Mouse (Mus musculus) cerebellum, adult (tissue): ENCODE results near the gene Dars2.
"Not testable (repeated sequence)": the region's sequence is repeated elsewhere in the genome, so short reads cannot be mapped to it uniquely, and the experiment has no call there.

Experiments
- ATAC-seq: cut with Nextera tagmentation; 2 replicates; pipeline ENCODE4 v1.9.2; 2017; ENCODE audit warnings: mild to moderate bottlenecking, moderate library complexity, mixed read lengths; ENCODE audit not compliant: insufficient number of reproducible peaks, low FRiP score, low TSS enrichment

The Dars2 gene

GRCm38 (mm10) chr1:161035786-161036404 is 34.6 kb downstream of the Dars2 start:
- 0 out of 2 replicates have a peak, but pooled peaks have one; percentile 6 for ATAC-seq

DNA sequence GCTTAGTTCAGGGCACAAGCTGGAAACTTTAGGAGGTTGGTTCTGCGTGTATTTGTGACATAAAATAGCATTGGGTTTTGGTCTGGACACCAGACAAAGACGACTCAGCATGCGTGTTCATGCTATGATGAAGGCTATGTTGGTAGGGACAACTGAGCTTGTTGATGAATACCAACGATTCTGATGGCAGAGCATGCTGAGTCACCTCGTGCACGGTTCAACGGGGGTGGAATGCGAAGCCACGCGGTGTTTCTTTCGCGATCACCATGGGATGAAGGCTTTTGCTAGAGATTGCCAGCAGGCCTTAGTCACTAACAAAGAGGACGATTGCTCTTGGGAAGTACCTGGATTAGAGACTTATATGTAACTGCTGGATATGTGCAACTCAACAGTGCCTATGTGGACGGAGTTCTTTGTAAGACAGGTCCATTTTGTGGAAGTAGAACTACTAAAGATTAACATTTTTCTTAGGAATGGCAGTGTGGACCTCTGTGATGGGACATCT is 35.1 kb downstream of the Dars2 start:
- peak; percentile 27; the same call in 1 of the 2 replicates for ATAC-seq

GRCm38 (mm10) chr1:161034435-161035280 is 35.8 kb downstream of the Dars2 start, which contains the start of gene Zbtb37:
TSS of gene Zbtb37 (minus strand) at chr1:161034849.
- peak; percentile 87 for ATAC-seq

DNA sequence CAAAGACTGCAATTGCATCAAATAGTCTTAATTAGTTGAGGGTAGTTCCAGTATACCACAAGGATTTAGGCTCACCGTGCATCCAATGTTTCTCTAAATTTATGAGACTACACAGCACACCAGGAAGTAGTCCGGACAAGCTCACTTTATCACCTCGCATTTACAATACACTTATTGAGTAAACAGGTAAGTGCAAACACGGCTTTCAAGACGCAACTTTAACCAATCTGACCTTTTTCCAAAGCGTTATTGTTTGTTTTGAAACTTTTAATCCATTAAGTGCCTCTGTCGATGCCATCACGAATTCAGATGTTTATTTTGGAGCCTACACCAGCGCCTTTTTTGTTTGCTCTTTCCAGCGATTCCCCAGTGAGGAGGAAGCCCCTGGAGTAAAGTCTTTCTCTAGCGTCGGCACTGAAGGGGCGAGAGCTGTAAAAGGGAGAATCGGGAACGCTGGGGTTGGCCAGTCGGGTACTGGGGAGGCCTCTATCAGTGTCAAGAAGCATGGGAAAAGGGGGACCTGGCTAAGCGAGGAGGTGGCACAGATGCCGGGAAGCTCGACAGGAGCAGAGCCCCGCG is 36.5 kb downstream of the Dars2 start:
- no peak; the same call in 1 of the 2 replicates for ATAC-seq

GRCm38 (mm10) chr1:161032345-161032744 is 38.1 kb downstream of the Dars2 start:
- ATAC-seq: no peak

DNA sequence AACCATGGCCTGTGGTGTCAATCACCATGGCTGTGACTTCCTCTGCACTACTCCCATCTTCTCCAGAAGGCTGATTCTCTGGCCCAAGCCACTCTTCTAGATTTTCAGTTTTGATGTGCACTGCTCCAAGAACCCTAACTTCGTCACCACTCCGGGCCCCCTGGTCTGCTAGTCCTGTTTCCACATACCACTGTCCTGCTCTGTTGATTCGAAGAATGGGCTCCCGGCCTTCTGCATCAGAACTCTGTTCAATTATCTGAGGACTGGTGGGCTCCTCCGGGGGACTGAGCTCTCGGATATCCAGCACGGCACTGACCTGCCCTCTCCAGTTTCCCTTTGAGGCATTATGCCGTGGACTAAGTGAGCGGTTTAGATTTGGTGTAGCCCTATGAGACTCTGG is 38.6 kb downstream of the Dars2 start:
- ATAC-seq: no peak

GRCm38 (mm10) chr1:161030058-161030457 is 40.4 kb downstream of the Dars2 start:
- ATAC-seq: no peak

DNA sequence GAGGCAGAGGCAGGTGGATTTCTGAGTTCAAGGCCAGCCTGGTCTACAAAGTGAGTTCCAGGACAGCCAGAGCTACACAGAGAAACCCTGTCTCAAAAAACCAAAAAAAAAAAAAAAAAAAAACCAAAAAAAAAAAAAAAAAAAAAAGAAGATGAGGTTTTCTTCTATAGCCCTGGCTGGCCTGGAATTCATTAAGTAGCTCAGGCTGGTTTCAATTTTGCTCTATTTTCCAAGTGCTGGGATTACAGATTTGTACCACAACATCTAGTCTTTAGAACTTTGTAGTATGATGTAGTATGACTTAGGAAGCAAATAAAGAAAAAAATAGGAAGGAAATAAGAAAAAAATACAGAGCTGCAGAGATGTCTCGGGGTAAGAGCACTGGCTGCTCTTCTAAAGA is 42.0 kb downstream of the Dars2 start:
- not testable (repeated sequence) for ATAC-seq

DNA sequence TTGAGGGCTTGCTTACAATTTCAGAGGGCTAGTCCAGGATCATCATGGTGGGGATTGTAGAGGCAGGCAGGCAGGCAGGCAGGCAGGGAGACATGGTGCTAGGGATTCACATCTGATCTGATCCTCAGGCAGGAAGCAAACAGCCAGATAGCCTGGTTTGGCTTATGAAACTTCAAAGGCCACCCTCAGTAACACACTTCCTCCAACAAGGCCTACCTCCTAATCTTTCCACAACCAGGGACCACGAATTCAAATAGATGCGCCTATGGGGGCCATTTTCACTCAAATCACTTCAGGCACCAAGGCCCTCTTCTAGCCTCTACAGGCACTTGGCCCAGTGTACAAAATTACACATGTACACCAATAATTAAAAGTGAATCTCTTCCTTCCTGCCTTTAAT is 43.3 kb downstream of the Dars2 start:
- no peak for ATAC-seq

DNA sequence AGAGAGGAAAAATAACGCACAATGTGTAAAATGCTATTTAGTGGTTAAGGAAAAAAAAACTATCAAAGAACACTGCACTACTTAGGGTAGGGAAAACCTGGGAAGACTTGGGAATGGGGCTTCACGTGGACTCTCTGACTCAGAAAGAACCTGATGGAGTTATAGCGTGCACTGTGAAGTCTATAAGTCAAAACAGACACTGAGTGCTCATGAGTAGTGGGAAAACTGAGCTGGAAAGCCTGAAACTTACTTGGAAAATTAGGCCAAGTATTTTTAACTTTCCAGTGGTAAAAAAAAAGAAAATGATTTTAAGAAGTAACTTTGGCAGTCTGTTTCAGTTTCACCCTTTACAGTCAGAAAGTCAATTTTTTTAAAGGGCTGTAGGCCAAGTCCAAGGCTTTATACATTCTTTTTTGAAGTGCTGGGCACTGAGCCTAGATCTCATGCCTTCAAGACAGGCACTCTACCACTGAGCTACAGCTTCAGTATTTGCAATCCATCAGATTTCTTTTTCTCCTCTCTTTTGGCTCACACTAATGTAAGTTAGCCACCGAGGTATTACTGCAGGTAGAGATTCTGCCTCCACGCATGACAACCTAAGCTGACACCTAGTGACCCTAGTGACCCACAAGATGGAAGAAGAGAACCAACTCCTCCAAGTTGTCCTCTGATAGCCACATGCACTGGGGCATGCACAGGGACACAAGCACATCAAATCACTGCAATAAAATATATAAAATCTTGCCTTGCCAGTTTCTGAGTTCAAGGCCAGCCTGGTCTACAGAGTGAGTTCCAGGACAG is 44.8 kb downstream of the Dars2 start:
- no peak for ATAC-seq

DNA sequence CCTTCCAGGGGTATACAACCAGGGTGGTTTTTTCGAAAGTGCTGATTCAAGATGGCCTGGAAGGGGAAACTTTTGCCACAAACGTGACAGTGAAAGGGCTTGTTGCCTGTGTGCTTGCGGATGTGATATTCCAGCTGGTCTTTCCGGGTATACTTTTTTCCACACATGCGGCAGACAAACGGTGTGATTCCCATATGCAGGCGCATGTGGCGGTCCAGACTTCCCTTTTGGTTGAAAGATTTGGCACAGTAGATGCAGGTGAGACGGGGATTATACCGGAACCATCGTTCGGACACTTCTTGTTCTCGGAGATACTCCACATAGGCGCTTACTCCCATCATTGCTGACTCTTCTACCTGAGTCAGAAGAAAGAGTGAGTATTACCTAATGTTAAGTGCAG is 50.4 kb downstream of the Dars2 start:
- ATAC-seq: no peak

DNA sequence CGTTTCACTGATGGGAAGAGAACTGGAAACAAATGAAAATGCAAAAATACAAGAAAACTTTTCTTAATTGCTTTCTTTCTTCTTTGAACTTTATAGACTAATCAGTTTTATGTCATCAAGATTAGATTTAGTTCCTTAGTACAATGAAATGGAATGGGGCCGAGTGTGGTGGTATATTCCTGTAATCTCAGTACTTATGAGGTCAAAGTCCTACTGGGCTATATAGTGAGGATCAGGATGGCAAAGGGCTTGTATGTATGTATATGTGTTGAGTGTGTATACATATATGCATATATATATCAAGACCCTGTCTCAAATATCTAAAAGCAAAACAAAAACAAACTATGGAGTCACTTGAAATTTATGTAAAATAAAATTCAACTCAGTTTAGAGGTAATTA is 54.1 kb downstream of the Dars2 start:
- ATAC-seq: no peak

GRCm38 (mm10) chr1:161010436-161010835 is 60.0 kb downstream of the Dars2 start:
- no peak for ATAC-seq

DNA sequence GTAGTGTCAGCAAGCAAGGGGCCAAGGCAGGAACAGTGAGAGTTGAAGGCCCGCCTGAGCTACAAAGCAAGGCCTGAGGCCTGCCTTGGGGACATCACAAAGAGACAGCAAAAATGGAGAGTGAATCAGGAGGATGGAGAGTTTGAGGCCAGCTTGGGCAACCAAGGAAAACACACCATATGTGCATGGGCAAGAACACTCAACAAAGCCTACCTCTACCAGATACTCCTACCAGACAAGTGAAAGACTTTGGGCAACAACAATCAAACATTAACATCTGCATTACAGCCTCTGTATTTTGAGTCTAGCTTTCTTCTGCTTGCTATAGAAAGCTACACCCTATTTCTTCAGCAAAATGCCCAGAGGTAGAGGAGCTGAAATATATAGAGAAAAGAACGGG is 62.4 kb downstream of the Dars2 start:
- no peak for ATAC-seq

GRCm38 (mm10) chr1:161006471-161006870 is 64.0 kb downstream of the Dars2 start:
- no peak for ATAC-seq

DNA sequence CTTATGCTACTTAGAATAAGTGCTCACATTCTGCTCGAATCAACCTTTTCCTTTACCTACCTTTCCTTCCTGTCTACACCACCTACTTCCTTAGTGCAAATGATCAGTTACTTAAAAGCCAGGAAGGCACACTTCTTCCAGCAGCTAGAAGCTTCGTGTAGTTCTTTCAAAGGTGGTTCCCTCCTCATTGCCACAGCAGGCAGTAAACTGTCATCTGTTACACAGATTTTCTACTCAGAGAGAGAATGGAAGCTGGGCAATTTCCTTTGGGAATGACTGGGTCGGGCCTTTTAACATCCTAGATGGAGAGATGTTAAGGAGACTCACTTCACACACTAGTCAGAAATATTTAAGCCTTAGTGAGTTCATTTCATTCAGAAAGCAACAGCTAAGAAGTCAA is 64.9 kb downstream of the Dars2 start:
- ATAC-seq: no peak

GRCm38 (mm10) chr1:161004942-161005341 is 65.5 kb downstream of the Dars2 start:
- ATAC-seq: 0 out of 2 replicates have a peak, but pooled peaks have one; percentile 18

DNA sequence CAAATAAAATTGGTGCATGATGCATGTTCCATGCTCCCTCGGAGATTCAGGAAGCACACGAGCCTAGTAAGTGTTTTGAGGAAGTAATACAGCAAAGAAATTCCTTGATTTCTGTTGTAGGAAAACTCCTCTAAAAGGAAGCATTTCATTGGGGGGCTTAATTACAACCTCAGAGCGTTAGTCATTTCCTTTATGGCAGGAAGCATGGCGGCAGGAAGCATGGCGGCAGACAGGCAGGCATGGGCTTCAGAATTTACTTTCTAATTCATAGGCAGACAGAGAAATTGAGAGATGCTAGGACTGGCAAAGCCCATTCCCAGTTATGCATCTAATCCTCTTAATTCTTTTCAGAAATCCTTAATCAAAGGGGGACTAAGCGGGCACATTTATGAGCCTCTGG is 76.6 kb downstream of the Dars2 start:
- ATAC-seq: no peak
